Mouse (Mus musculus) CD4-positive helper T cell, adult 2 months (primary cell): ENCODE measurements around the gene Bbip1.

Experiments
- DNase-seq: peaks from one replicate; pipeline ENCODE4 v3.0.0-alpha.2; 2012; ENCODE audit warnings: low read depth, missing footprints, low spot score

The Bbip1 gene

GRCm38 (mm10) chr19:53891569-53891968, 52.9 kb downstream of the Bbip1 start:
- no peak for DNase-seq

- peak; percentile 83 for DNase-seq
Measured at GRCm38 (mm10) chr19:53890781-53891251, 53.6 kb downstream of the Bbip1 start.

- DNase-seq: no peak
Measured at GRCm38 (mm10) chr19:53890274-53890673, 54.2 kb downstream of the Bbip1 start.

- DNase-seq: peak; percentile 79
Measured at GRCm38 (mm10) chr19:53889555-53889954, 54.9 kb downstream of the Bbip1 start.

GRCm38 (mm10) chr19:53888331-53888730, 56.1 kb downstream of the Bbip1 start:
- peak; percentile 47 for DNase-seq

- no peak for DNase-seq
Measured at GRCm38 (mm10) chr19:53887822-53888221, 56.6 kb downstream of the Bbip1 start.

- no peak for DNase-seq
Measured at GRCm38 (mm10) chr19:53886576-53887370, 57.7 kb downstream of the Bbip1 start.

GRCm38 (mm10) chr19:53885450-53885849, 59.0 kb downstream of the Bbip1 start:
- DNase-seq: no peak

- no peak for DNase-seq
Measured at GRCm38 (mm10) chr19:53881786-53882185, 62.6 kb downstream of the Bbip1 start.

GRCm38 (mm10) chr19:53880460-53880859, 64.0 kb downstream of the Bbip1 start:
- no peak for DNase-seq
